7 mouse cellular contexts compared by ENCODE assay signal in genomic region chr9:50727925-50728651, GRCm38 (mm10). TPM values are rescaled to one million over a fixed set of nuclear protein-coding genes. Genes with fewer than 3 reads are reported as not detected.
A peak's percentile ranks its signal among the peaks of the same experiment; 100 is the strongest.
DNase-seq lines count a peak whose midpoint lies in the region; ATAC-seq and TF ChIP-seq lines count a peak whose summit lies in the region.

No protein-coding gene starts in this region.

- ATAC-seq in megakaryocyte, adult 5-6 weeks (ENCODE audit: poor library complexity, severe bottlenecking): peak; percentile 62

- TF ChIP-seq CTCF in gastrocnemius, adult 2 months (IDR thresholded peaks at IDR 0.05): peak; percentile 18; the same call in 1 of the 2 replicates

- H3K27ac ChIP-seq in gastrocnemius, adult 2 months: peak overlapping the region; percentile 66

- H3K4me3 ChIP-seq in gastrocnemius, adult 2 months: peak overlapping the region; percentile 84

- intact Hi-C loops in gastrocnemius, adult 2 months (cut with DNase I): no loop called here

- peak; percentile 79 to 89 for DNase-seq in adrenal gland, adult (ENCODE audit: inconsistent age in 2 of 2, low spot score in 1 of 2)
- DNase-seq in cerebellum, postnatal 36 days: peak; percentile 78 to 80
- DNase-seq in gastrocnemius, adult 2 months: peak; percentile 77
- DNase-seq in induced T-regulatory cell, adult 2 months (ENCODE audit: low read depth): peak; percentile 27
- peak; percentile 83 to 89 for DNase-seq in left cerebral cortex, adult 9 months (ENCODE audit: low spot score in 2 of 2)
- peak; percentile 91 for DNase-seq in right cerebral cortex, postnatal 14 days

RNA-seq across cellular contexts. Expression of gene Dixdc1, which starts 11.2 kb away (rescaled TPM):
- total RNA-seq in gastrocnemius, adult 2 months (2021): 1 to 10 TPM; 2.6 to 4.7 TPM
- not detected in 2 replicates for total RNA-seq in megakaryocyte, adult 5-6 weeks (2015)
- total RNA-seq in megakaryocyte, adult 5-6 weeks (2017): not detected in 2 replicates

RNA-seq across cellular contexts. Expression of gene 2310030G06Rik, which starts 18.2 kb away (rescaled TPM):
- 1 to 10 TPM; 2.4 to 6.5 TPM for total RNA-seq in gastrocnemius, adult 2 months (2021)
- not detected in 2 replicates for total RNA-seq in megakaryocyte, adult 5-6 weeks (2015)
- not detected in 2 replicates for total RNA-seq in megakaryocyte, adult 5-6 weeks (2017)

RNA-seq across cellular contexts. Expression of gene Cryab, which starts 23.0 kb away (rescaled TPM):
- total RNA-seq in gastrocnemius, adult 2 months (2021): 1,000 to 10,000 TPM in 1 of 2 experiments, 100 to 1,000 TPM in 1; 885 to 2,545 TPM
- 1.8 and 3.9 TPM in 2 replicates for total RNA-seq in megakaryocyte, adult 5-6 weeks (2015)
- total RNA-seq in megakaryocyte, adult 5-6 weeks (2017): 0.62 and 3.1 TPM in 2 replicates

RNA-seq across cellular contexts. Expression of gene Hspb2, which starts 24.1 kb away (rescaled TPM):
- 100 to 1,000 TPM; 123 to 143 TPM for total RNA-seq in gastrocnemius, adult 2 months (2021)
- total RNA-seq in megakaryocyte, adult 5-6 weeks (2015): not detected in 2 replicates
- not detected in 2 replicates for total RNA-seq in megakaryocyte, adult 5-6 weeks (2017)

RNA-seq across cellular contexts. Expression of gene Fdxacb1, which starts 39.9 kb away (rescaled TPM):
- 1 to 10 TPM; 3.4 to 3.9 TPM for total RNA-seq in gastrocnemius, adult 2 months (2021)
- 5.8 and 6.4 TPM in 2 replicates for total RNA-seq in megakaryocyte, adult 5-6 weeks (2015)
- 4.7 and 4.8 TPM in 2 replicates for total RNA-seq in megakaryocyte, adult 5-6 weeks (2017)

Comparison
In these comparisons a context has a peak if more than half of its experiments do, and no peak if none do; other contexts are left out.
1. Peak in every context shown above with its lines: DNase-seq, ATAC-seq, H3K4me3 ChIP-seq and H3K27ac ChIP-seq.
2. DNase-seq: peak in every context shown above with its lines; median percentile 91 in right cerebral cortex, postnatal 14 days; 86 in left cerebral cortex, adult 9 months; 84 in adrenal gland, adult; 79 in cerebellum, postnatal 36 days; 77 in gastrocnemius, adult 2 months; 27 in induced T-regulatory cell, adult 2 months.
3. RNA of gene Cryab, which starts 23.0 kb away (total RNA-seq): 885 to 2,545 TPM in gastrocnemius, adult 2 months; 0.62 to 3.9 TPM in megakaryocyte, adult 5-6 weeks; every median in the first group is over 100 times any median in the second.